Mouse (Mus musculus) megakaryocyte, adult 5-6 weeks (primary cell): Measurements from ENCODE around the gene Lrrc51. TPM values are rescaled to one million over a fixed set of nuclear protein-coding genes. Genes with fewer than 3 reads are reported as not detected.

Experiments
- ATAC-seq: 2 replicates; pipeline ENCODE4 v1.8.0; 2016; ENCODE audit warnings: mild to moderate bottlenecking, inconsistent platforms; ENCODE audit not compliant: poor library complexity, severe bottlenecking
- total RNA-seq, 2 experiments: library from RNA; stranded (forward) in 1 of 2; stranded (reverse) in 1 of 2; fragments of 153-499, 151-499 nt in 1 of 2; fragments of 221-1000, 200-1000 nt in 1 of 2; gene quantifications; 2 replicates each; pipeline versions ENCODE4 v1.2.3 to v1.2.4; 2015 to 2017

Gene Lrrc51
- total RNA-seq (2015) (0.82 and 1.1 TPM in 2 replicates), total RNA-seq (2017) (0.70 TPM in 1 of 2 replicates, not detected in the other)

GRCm38 (mm10) chr7:101933751-101934240 lies at the start of gene Lrrc51, which contains the start of gene Numa1:
Gene Lrrc51, minus strand, starts transcription at chr7:101933895.
Gene Numa1, plus strand, starts transcription at chr7:101934111.
- peak; percentile 99 for ATAC-seq

GRCm38 (mm10) chr7:101982735-101983134 lies 49.0 kb upstream of the Lrrc51 start:
- no peak for ATAC-seq

- no peak for ATAC-seq
Observed at GRCm38 (mm10) chr7:101974505-101974904, 40.8 kb upstream of the Lrrc51 start.

GRCm38 (mm10) chr7:101973730-101974129 lies 40.0 kb upstream of the Lrrc51 start:
- no peak for ATAC-seq

- ATAC-seq, result no peak
Observed at GRCm38 (mm10) chr7:101971721-101972120, 38.0 kb upstream of the Lrrc51 start.

GRCm38 (mm10) chr7:101970821-101971461 lies 37.2 kb upstream of the Lrrc51 start:
- peak; percentile 52 for ATAC-seq

GRCm38 (mm10) chr7:101970429-101970775 lies 36.7 kb upstream of the Lrrc51 start:
- ATAC-seq, result peak; percentile 36

GRCm38 (mm10) chr7:101969694-101970428 lies 36.2 kb upstream of the Lrrc51 start:
- ATAC-seq, result peak; percentile 72

- no peak for ATAC-seq
Observed at GRCm38 (mm10) chr7:101968751-101969150, 35.1 kb upstream of the Lrrc51 start.

GRCm38 (mm10) chr7:101967256-101967655 lies 33.6 kb upstream of the Lrrc51 start:
- ATAC-seq, result no peak

GRCm38 (mm10) chr7:101965606-101966005 lies 31.9 kb upstream of the Lrrc51 start:
- ATAC-seq, result peak; percentile 50; the same call in 1 of the 2 replicates

GRCm38 (mm10) chr7:101964551-101964950 lies 30.9 kb upstream of the Lrrc51 start:
- ATAC-seq, result no peak

- ATAC-seq, result no peak
Observed at GRCm38 (mm10) chr7:101963621-101964020, 29.9 kb upstream of the Lrrc51 start.

GRCm38 (mm10) chr7:101962829-101963228 lies 29.1 kb upstream of the Lrrc51 start:
- no peak for ATAC-seq

- no peak for ATAC-seq
Observed at GRCm38 (mm10) chr7:101956911-101957310, 23.2 kb upstream of the Lrrc51 start.

- peak; percentile 24; the same call in 1 of the 2 replicates for ATAC-seq
Observed at GRCm38 (mm10) chr7:101956481-101956880, 22.8 kb upstream of the Lrrc51 start.

GRCm38 (mm10) chr7:101955862-101956261 lies 22.2 kb upstream of the Lrrc51 start:
- peak; percentile 35 for ATAC-seq

GRCm38 (mm10) chr7:101955276-101955675 lies 21.6 kb upstream of the Lrrc51 start:
- no peak for ATAC-seq

GRCm38 (mm10) chr7:101954163-101954562 lies 20.5 kb upstream of the Lrrc51 start:
- no peak for ATAC-seq

- no peak for ATAC-seq
Observed at GRCm38 (mm10) chr7:101952098-101952497, 18.4 kb upstream of the Lrrc51 start.

- no peak for ATAC-seq
Observed at GRCm38 (mm10) chr7:101951648-101952047, 18.0 kb upstream of the Lrrc51 start.

GRCm38 (mm10) chr7:101949008-101949407 lies 15.3 kb upstream of the Lrrc51 start:
- peak; percentile 84 for ATAC-seq
